14 mouse cellular contexts compared by ENCODE assay signal in the genomic region with DNA sequence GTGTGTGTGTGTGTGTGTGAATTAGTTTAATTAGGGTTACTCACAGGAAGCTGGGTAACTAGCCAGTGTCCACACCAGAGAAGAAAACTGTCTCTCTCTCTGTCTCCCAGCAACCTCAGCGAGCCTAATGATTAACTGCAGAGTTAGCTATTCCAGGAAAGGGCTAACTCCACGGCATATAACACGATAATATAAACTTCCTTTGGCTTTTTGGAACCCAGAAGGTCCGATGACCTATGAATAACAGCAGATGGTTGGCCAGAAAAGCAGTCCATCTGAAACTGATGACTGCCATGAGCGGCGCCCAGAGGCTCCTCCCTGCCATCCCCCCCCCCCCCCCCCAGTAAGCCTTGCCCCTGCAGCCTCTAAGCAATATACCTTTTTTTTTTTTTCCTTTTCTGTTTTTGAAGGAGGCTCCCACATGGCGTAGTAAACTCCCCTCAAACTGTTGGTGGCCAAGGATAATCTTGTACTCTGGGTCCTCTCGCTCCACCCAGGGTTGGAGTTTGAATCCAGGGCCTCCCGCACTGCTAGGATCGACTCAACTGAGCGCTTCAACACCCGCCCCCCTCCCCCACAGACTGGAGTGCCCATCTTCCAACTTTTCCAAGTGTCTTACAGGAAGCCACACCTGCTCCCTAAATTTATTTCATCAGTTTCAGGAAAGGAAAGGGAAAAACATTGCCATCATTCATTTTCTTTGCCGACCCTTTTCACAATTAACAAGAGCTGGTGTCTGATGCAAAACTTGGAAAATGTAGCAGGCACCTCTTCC. TPM values are rescaled to one million over a fixed set of nuclear protein-coding genes. Genes with fewer than 3 reads are reported as not detected.
DNase-seq lines count a peak whose midpoint lies in the region; ATAC-seq and TF ChIP-seq lines count a peak whose summit lies in the region.
"Had no signal": no experiment of that assay in that cellular context is flagged by ENCODE, and none has a peak within 500 bp of the region (broad histone marks: within the 10 kb centered on the region; RNA-seq: fewer than 3 reads in every experiment).

No protein-coding gene starts in this region.

- WGBS in lung, embryonic 16.5 days: 31% methylated on average over 13 of the region's 13 CpGs
- 25% methylated on average over 13 of the region's 13 CpGs for WGBS in lung, adult 2 months
- 44% methylated on average over 13 of the region's 13 CpGs for WGBS in kidney, embryonic 14.5 days
- WGBS in liver, embryonic 15.5 days (ENCODE audit: insufficient replicate concordance): 43% methylated on average over 13 of the region's 13 CpGs
- WGBS in hindbrain, embryonic 14.5 days: 78% methylated on average over 13 of the region's 13 CpGs

- peak overlapping the region; percentile 45; the same call in 1 of the 2 replicates for H3K27ac ChIP-seq in lung, embryonic 16.5 days (ENCODE audit: low read length)
- H3K27ac ChIP-seq in kidney, embryonic 14.5 days (ENCODE audit: low read depth, low read length): peak overlapping the region; percentile 74
- peak overlapping the region; percentile 55 for H3K27ac ChIP-seq in liver, embryonic 15.5 days (replicated peaks)
- no peak overlapping the region for H3K27ac ChIP-seq in hindbrain, embryonic 14.5 days
- H3K27ac ChIP-seq: embryonic facial prominence, embryonic 12.5 days had no signal

- peak; percentile 76 for ATAC-seq in lung, embryonic 16.5 days (ENCODE audit: low read depth)
- peak; percentile 56 for ATAC-seq in kidney, embryonic 14.5 days (ENCODE audit: low FRiP score, low TSS enrichment)
- ATAC-seq in liver, embryonic 15.5 days (ENCODE audit: insufficient read depth): peak; percentile 52; the same call in 1 of the 2 replicates
- ATAC-seq in hindbrain, embryonic 14.5 days (ENCODE audit: low FRiP score): no peak

- H3K9me3 ChIP-seq in lung, embryonic 16.5 days (ENCODE audit: control insufficient read depth, low read length): no peaks in the 10 kb centered on the region
- no peaks in the 10 kb centered on the region for H3K9me3 ChIP-seq in kidney, embryonic 14.5 days (ENCODE audit: control insufficient read depth, low read length)
- no peaks in the 10 kb centered on the region for H3K9me3 ChIP-seq in liver, embryonic 15.5 days (replicated peaks)
- H3K9me3 ChIP-seq in hindbrain, embryonic 14.5 days (ENCODE audit: control insufficient read depth, low read length): no peaks in the 10 kb centered on the region
- H3K9me3 ChIP-seq: embryonic facial prominence, embryonic 12.5 days had no signal

- no peaks in the 10 kb centered on the region for H3K27me3 ChIP-seq in lung, embryonic 16.5 days (ENCODE audit: control insufficient read depth, insufficient read depth, low read depth, low read length)
- no peaks in the 10 kb centered on the region for H3K27me3 ChIP-seq in kidney, embryonic 14.5 days (ENCODE audit: control insufficient read depth, insufficient read depth, low read length)
- H3K27me3 ChIP-seq in liver, embryonic 15.5 days: peaks cover 21% of the 10 kb centered on the region
- no peaks in the 10 kb centered on the region for H3K27me3 ChIP-seq in hindbrain, embryonic 14.5 days (ENCODE audit: control insufficient read depth, insufficient read depth, low read length)
- H3K27me3 ChIP-seq: embryonic facial prominence, embryonic 12.5 days had no signal

- TF ChIP-seq POLR2A in lung, adult 2 months (IDR thresholded peaks at IDR 0.05; ENCODE audit: borderline replicate concordance, extremely low read depth, low read depth, low read length): no peak

- H3K9ac ChIP-seq in lung, embryonic 16.5 days (ENCODE audit: low read length): no peak overlapping the region
- no peak overlapping the region for H3K9ac ChIP-seq in kidney, embryonic 14.5 days (ENCODE audit: low read depth, low read length)
- no peak overlapping the region for H3K9ac ChIP-seq in liver, embryonic 15.5 days
- H3K9ac ChIP-seq in hindbrain, embryonic 14.5 days: no peak overlapping the region
- H3K9ac ChIP-seq: embryonic facial prominence, embryonic 12.5 days had no signal

- H3K4me2 ChIP-seq in lung, embryonic 16.5 days (ENCODE audit: low read depth, low read length): peak overlapping the region; percentile 36
- H3K4me2 ChIP-seq in kidney, embryonic 14.5 days (replicated peaks; ENCODE audit: low read depth, low read length): no peak overlapping the region; the same call in 1 of the 2 replicates
- H3K4me2 ChIP-seq in liver, embryonic 15.5 days: peak overlapping the region; percentile 29
- H3K4me2 ChIP-seq in hindbrain, embryonic 14.5 days (replicated peaks): no peak overlapping the region
- H3K4me2 ChIP-seq: embryonic facial prominence, embryonic 12.5 days had no signal

- DNase-seq in lung, adult 2 months: no peak
- no peak for DNase-seq in adrenal gland, postnatal 10 days
- no peak for DNase-seq in cerebellum, adult 11-12 months
- DNase-seq in hindbrain, embryonic 14.5 days (ENCODE audit: low spot score): no peak
- DNase-seq in adrenal gland, postnatal 36 days: no peak
- DNase-seq: adrenal gland, postnatal 25 days; B cell, adult 2 months; cerebellum, adult 2 months; heart, adult 18-20 months had no signal

- peaks cover 16% of the 10 kb centered on the region for H3K4me1 ChIP-seq in lung, embryonic 16.5 days (replicated peaks; ENCODE audit: control insufficient read depth, insufficient read depth, low read length)
- peaks cover 2% of the 10 kb centered on the region; the same call in 1 of the 2 replicates for H3K4me1 ChIP-seq in lung, adult 2 months (ENCODE audit: control insufficient read depth, insufficient read depth, low read length)
- peaks cover 24% of the 10 kb centered on the region for H3K4me1 ChIP-seq in kidney, embryonic 14.5 days (ENCODE audit: control insufficient read depth, insufficient read depth, low read length)
- peaks cover 27% of the 10 kb centered on the region for H3K4me1 ChIP-seq in liver, embryonic 15.5 days (replicated peaks)
- no peaks in the 10 kb centered on the region for H3K4me1 ChIP-seq in hindbrain, embryonic 14.5 days (replicated peaks; ENCODE audit: control insufficient read depth, insufficient read depth, low read length)
- H3K4me1 ChIP-seq: embryonic facial prominence, embryonic 12.5 days had no signal

- no peak overlapping the region for H3K4me3 ChIP-seq in lung, embryonic 16.5 days (ENCODE audit: low read length)
- no peak overlapping the region for H3K4me3 ChIP-seq in lung, adult 2 months (replicated peaks; ENCODE audit: extremely low read depth, low read depth, low read length)
- no peak overlapping the region for H3K4me3 ChIP-seq in kidney, embryonic 14.5 days (ENCODE audit: low read length)
- H3K4me3 ChIP-seq in liver, embryonic 15.5 days (replicated peaks): 0 out of 2 replicates have a peak overlapping the region, but pooled peaks have one; percentile 1
- H3K4me3 ChIP-seq in hindbrain, embryonic 14.5 days (replicated peaks; ENCODE audit: low read length): no peak overlapping the region
- H3K4me3 ChIP-seq: embryonic facial prominence, embryonic 12.5 days had no signal

- no peak for TF ChIP-seq CTCF in lung, adult 2 months (IDR thresholded peaks at IDR 0.05; ENCODE audit: insufficient read depth, low read length)

- H3K36me3 ChIP-seq in lung, embryonic 16.5 days (ENCODE audit: control insufficient read depth, insufficient read depth, low read length): no peaks in the 10 kb centered on the region
- H3K36me3 ChIP-seq in kidney, embryonic 14.5 days (ENCODE audit: control insufficient read depth, insufficient read depth, low read length): no peaks in the 10 kb centered on the region
- H3K36me3 ChIP-seq in liver, embryonic 15.5 days (replicated peaks): no peaks in the 10 kb centered on the region
- no peaks in the 10 kb centered on the region for H3K36me3 ChIP-seq in hindbrain, embryonic 14.5 days (replicated peaks; ENCODE audit: control insufficient read depth, insufficient read depth)
- H3K36me3 ChIP-seq: embryonic facial prominence, embryonic 12.5 days had no signal

RNA-seq across cellular contexts. Expression of gene Plac8, which starts 4.6 kb away (rescaled TPM):
- 12.5 and 16.7 TPM in 2 replicates for polyA plus RNA-seq in lung, embryonic 16.5 days (2015; fragmentation: Nextera tagmentation; extraction: Ambion mirVana)
- 49.8 and 87.4 TPM in 2 replicates for polyA plus RNA-seq in lung, adult 2 months (2012; rRNA removed)
- polyA plus RNA-seq in kidney, embryonic 14.5 days (2014; fragmentation: Nextera tagmentation; extraction: Ambion mirVana): 105 and 140 TPM in 2 replicates
- 61.5 and 83.9 TPM in 2 replicates for polyA plus RNA-seq in liver, embryonic 15.5 days (2015; fragmentation: Nextera tagmentation; extraction: Ambion mirVana)
- 10 to 100 TPM; 11.4 to 12.4 TPM for total RNA-seq in adrenal gland, postnatal 10 days (2021)
- polyA plus RNA-seq in hindbrain, embryonic 14.5 days (2014; fragmentation: Nextera tagmentation; extraction: Ambion mirVana): 0.60 and 1.4 TPM in 2 replicates
- 10 to 100 TPM in 1 of 2 experiments, 1 to 10 TPM in 1; 7.7 to 15.9 TPM for total RNA-seq in adrenal gland, postnatal 36 days (2021)
- total RNA-seq: left cerebral cortex, postnatal 14 days had no signal

RNA-seq across cellular contexts. Expression of gene Cops4, which starts 49.3 kb away (rescaled TPM):
- polyA plus RNA-seq in lung, embryonic 16.5 days (2015; fragmentation: Nextera tagmentation; extraction: Ambion mirVana): 165 and 174 TPM in 2 replicates
- 14.2 and 20.9 TPM in 2 replicates for polyA plus RNA-seq in lung, adult 2 months (2012; rRNA removed)
- polyA plus RNA-seq in kidney, embryonic 14.5 days (2014; fragmentation: Nextera tagmentation; extraction: Ambion mirVana): 199 and 212 TPM in 2 replicates
- 65.8 and 67.6 TPM in 2 replicates for polyA plus RNA-seq in liver, embryonic 15.5 days (2015; fragmentation: Nextera tagmentation; extraction: Ambion mirVana)
- total RNA-seq in adrenal gland, postnatal 10 days (2021): 10 to 100 TPM; 70.1 to 73.6 TPM
- 189 and 190 TPM in 2 replicates for polyA plus RNA-seq in hindbrain, embryonic 14.5 days (2014; fragmentation: Nextera tagmentation; extraction: Ambion mirVana)
- 10 to 100 TPM; 74.5 to 77.7 TPM for total RNA-seq in adrenal gland, postnatal 36 days (2021)

Comparison
In these comparisons a context has a peak if more than half of its experiments do, and no peak if none do; other contexts are left out.
1. H3K4me2 ChIP-seq: peak in lung, embryonic 16.5 days (single experiment) and liver, embryonic 15.5 days (single experiment); none in kidney, embryonic 14.5 days (single experiment) and hindbrain, embryonic 14.5 days (single experiment).